Mouse (Mus musculus) megakaryocyte progenitor cell, adult 5-6 weeks (primary cell): Measurements from ENCODE around the gene Rufy3. TPM values are rescaled to one million over a fixed set of nuclear protein-coding genes. Genes with fewer than 3 reads are reported as not detected.
A peak's percentile ranks its signal among the peaks of the same experiment; 100 is the strongest.
"Not testable (repeated sequence)": the region's sequence is repeated elsewhere in the genome, so short reads cannot be mapped to it uniquely, and the experiment has no call there.

ENCODE experiments used
- ATAC-seq: replicated peaks from 2 replicates; pipeline ENCODE4 v1.8.0; 2016; ENCODE audit warnings: mild to moderate bottlenecking, moderate TSS enrichment, inconsistent platforms; ENCODE audit not compliant: poor library complexity
- total RNA-seq, 2 experiments: library from RNA; stranded (forward) in 1 of 2; stranded (reverse) in 1 of 2; fragments of 157-497, 149-512 nt in 1 of 2; fragments of 200-1000 nt in 1 of 2; gene quantifications; 2 replicates each; pipeline versions ENCODE4 v1.2.3 to v1.2.4; 2015 to 2017

The Rufy3 gene
- total RNA-seq (2015) (6.8 and 7.1 TPM in 2 replicates), total RNA-seq (2017) (13.0 and 18.7 TPM in 2 replicates)

GRCm38 (mm10) chr5:88564501-88565147 is at the start of gene Rufy3:
TSS of gene Rufy3 (plus strand) at chr5:88565040.
- ATAC-seq, result peak; percentile 71

- ATAC-seq, result peak; percentile 94
Observed at GRCm38 (mm10) chr5:88519232-88519631, 45.6 kb upstream of the Rufy3 start.

GRCm38 (mm10) chr5:88527657-88528056 is 37.2 kb upstream of the Rufy3 start, which contains the start of gene Jchain:
TSS of gene Jchain (minus strand) at chr5:88527891.
- ATAC-seq, result no peak

GRCm38 (mm10) chr5:88530908-88531307 is 33.9 kb upstream of the Rufy3 start:
- no peak for ATAC-seq

GRCm38 (mm10) chr5:88534697-88535096 is 30.1 kb upstream of the Rufy3 start:
- ATAC-seq, result no peak

GRCm38 (mm10) chr5:88540845-88541244 is 24.0 kb upstream of the Rufy3 start:
- no peak for ATAC-seq

GRCm38 (mm10) chr5:88542651-88543282 is 22.1 kb upstream of the Rufy3 start:
- ATAC-seq, result peak; percentile 66

GRCm38 (mm10) chr5:88544411-88544810 is 20.4 kb upstream of the Rufy3 start:
- not testable (repeated sequence) for ATAC-seq

- no peak for ATAC-seq
Observed at GRCm38 (mm10) chr5:88545536-88545935, 19.3 kb upstream of the Rufy3 start.

GRCm38 (mm10) chr5:88553271-88554085 is 11.4 kb upstream of the Rufy3 start:
- peak; percentile 55 for ATAC-seq

- peak; percentile 94 for ATAC-seq
Observed at GRCm38 (mm10) chr5:88554086-88554886, 10.6 kb upstream of the Rufy3 start, which contains the start of gene Utp3. TSS of gene Utp3 (plus strand) at chr5:88554462.

- no peak for ATAC-seq
Observed at GRCm38 (mm10) chr5:88558991-88559390, 5.8 kb upstream of the Rufy3 start.

- ATAC-seq, result no peak
Observed at GRCm38 (mm10) chr5:88561080-88561814, 3.6 kb upstream of the Rufy3 start.

- ATAC-seq, result no peak
Observed at GRCm38 (mm10) chr5:88562863-88563780, 1.7 kb upstream of the Rufy3 start.

- ATAC-seq, result peak; percentile 38
Observed at GRCm38 (mm10) chr5:88565148-88566033, 551 bp downstream of the Rufy3 start.

- peak; percentile 64 for ATAC-seq
Observed at GRCm38 (mm10) chr5:88566034-88566841, 1.4 kb downstream of the Rufy3 start.

GRCm38 (mm10) chr5:88569541-88569940 is 4.7 kb downstream of the Rufy3 start:
- no peak for ATAC-seq
